Mouse (Mus musculus): ENCODE data around the gene Mt1.

Mt1 gene

GRCm38 (mm10) chr8:94205736-94206135 lies 26.9 kb downstream of the Mt1 start:
- peak; percentile 84 for DNase-seq (ENCODE audit: low spot score)

- DNase-seq (ENCODE audit: low spot score), result no peak
These were observed 27.4 kb downstream of the Mt1 start for GRCm38 (mm10) chr8:94206256-94206655.

GRCm38 (mm10) chr8:94207491-94207890 lies 28.6 kb downstream of the Mt1 start:
- DNase-seq (ENCODE audit: low spot score), result peak; percentile 72

GRCm38 (mm10) chr8:94209639-94210038 lies 30.8 kb downstream of the Mt1 start:
- DNase-seq (ENCODE audit: low spot score), result no peak

- DNase-seq (ENCODE audit: low spot score), result no peak
These were observed 31.3 kb downstream of the Mt1 start for GRCm38 (mm10) chr8:94210225-94210624.

GRCm38 (mm10) chr8:94213819-94214218 lies 34.9 kb downstream of the Mt1 start:
- DNase-seq (ENCODE audit: low spot score), result peak; percentile 18

- DNase-seq (ENCODE audit: low spot score), result peak; percentile 99
These were observed 35.6 kb downstream of the Mt1 start, which contains the start of gene Nup93 for GRCm38 (mm10) chr8:94214252-94215173. Gene Nup93 (plus strand): TSS chr8:94214564.

GRCm38 (mm10) chr8:94227381-94227939 lies 48.6 kb downstream of the Mt1 start:
- no peak for DNase-seq (ENCODE audit: low spot score)

Measured in adipocyte (in vitro differentiated cells).